Mouse (Mus musculus): ENCODE results near the gene Bbs9. TPM values are rescaled to one million over a fixed set of nuclear protein-coding genes. Genes with fewer than 3 reads are reported as not detected.

Bbs9 gene
- total RNA-seq, 2 experiments from 2014 or later = 5.0 to 5.3 TPM

- no peak for ATAC-seq (replicated peaks; ENCODE audit: low FRiP score, poor library complexity, severe bottlenecking)
These were observed 301.9 kb downstream of the Bbs9 start for GRCm38 (mm10) chr9:22777425-22777824.

GRCm38 (mm10) chr9:22779631-22780030 is 304.1 kb downstream of the Bbs9 start:
- no peak for ATAC-seq (replicated peaks; ENCODE audit: low FRiP score, poor library complexity, severe bottlenecking)

GRCm38 (mm10) chr9:22786006-22786405 is 310.5 kb downstream of the Bbs9 start:
- ATAC-seq (replicated peaks; ENCODE audit: low FRiP score, poor library complexity, severe bottlenecking) = no peak

- ATAC-seq (replicated peaks; ENCODE audit: low FRiP score, poor library complexity, severe bottlenecking) = no peak
These were observed 312.9 kb downstream of the Bbs9 start for GRCm38 (mm10) chr9:22788423-22788822.

- no peak for ATAC-seq (replicated peaks; ENCODE audit: low FRiP score, poor library complexity, severe bottlenecking)
These were observed 313.3 kb downstream of the Bbs9 start for GRCm38 (mm10) chr9:22788850-22789249.

GRCm38 (mm10) chr9:22789380-22790168 is 314.1 kb downstream of the Bbs9 start:
- no peak for ATAC-seq (replicated peaks; ENCODE audit: low FRiP score, poor library complexity, severe bottlenecking)

- ATAC-seq (replicated peaks; ENCODE audit: low FRiP score, poor library complexity, severe bottlenecking) = no peak
These were observed 315.7 kb downstream of the Bbs9 start for GRCm38 (mm10) chr9:22791208-22791607.

- ATAC-seq (replicated peaks; ENCODE audit: low FRiP score, poor library complexity, severe bottlenecking) = no peak
These were observed 316.2 kb downstream of the Bbs9 start for GRCm38 (mm10) chr9:22791750-22792149.

GRCm38 (mm10) chr9:22793698-22794097 is 318.2 kb downstream of the Bbs9 start:
- ATAC-seq (replicated peaks; ENCODE audit: low FRiP score, poor library complexity, severe bottlenecking) = no peak

GRCm38 (mm10) chr9:22800675-22801074 is 325.2 kb downstream of the Bbs9 start:
- no peak for ATAC-seq (replicated peaks; ENCODE audit: low FRiP score, poor library complexity, severe bottlenecking)

- ATAC-seq (replicated peaks; ENCODE audit: low FRiP score, poor library complexity, severe bottlenecking) = no peak
These were observed 330.5 kb downstream of the Bbs9 start for GRCm38 (mm10) chr9:22805981-22806380.

- ATAC-seq (replicated peaks; ENCODE audit: low FRiP score, poor library complexity, severe bottlenecking) = no peak
These were observed 331.0 kb downstream of the Bbs9 start for GRCm38 (mm10) chr9:22806494-22806893.

- ATAC-seq (replicated peaks; ENCODE audit: low FRiP score, poor library complexity, severe bottlenecking) = no peak
These were observed 332.2 kb downstream of the Bbs9 start for GRCm38 (mm10) chr9:22807693-22808092.

GRCm38 (mm10) chr9:22809621-22810126 is 334.2 kb downstream of the Bbs9 start:
- ATAC-seq (replicated peaks; ENCODE audit: low FRiP score, poor library complexity, severe bottlenecking) = no peak

GRCm38 (mm10) chr9:22810454-22810853 is 334.9 kb downstream of the Bbs9 start:
- ATAC-seq (replicated peaks; ENCODE audit: low FRiP score, poor library complexity, severe bottlenecking) = no peak

- no peak for ATAC-seq (replicated peaks; ENCODE audit: low FRiP score, poor library complexity, severe bottlenecking)
These were observed 336.4 kb downstream of the Bbs9 start for GRCm38 (mm10) chr9:22811931-22812330.

GRCm38 (mm10) chr9:22814407-22815092 is 339.0 kb downstream of the Bbs9 start:
- ATAC-seq (replicated peaks; ENCODE audit: low FRiP score, poor library complexity, severe bottlenecking) = no peak

- ATAC-seq (replicated peaks; ENCODE audit: low FRiP score, poor library complexity, severe bottlenecking) = no peak
These were observed 339.6 kb downstream of the Bbs9 start for GRCm38 (mm10) chr9:22815093-22815458.

GRCm38 (mm10) chr9:22819539-22819938 is 344.0 kb downstream of the Bbs9 start:
- no peak for ATAC-seq (replicated peaks; ENCODE audit: low FRiP score, poor library complexity, severe bottlenecking)

GRCm38 (mm10) chr9:22820646-22821185 is 345.2 kb downstream of the Bbs9 start:
- ATAC-seq (replicated peaks; ENCODE audit: low FRiP score, poor library complexity, severe bottlenecking) = no peak

- ATAC-seq (replicated peaks; ENCODE audit: low FRiP score, poor library complexity, severe bottlenecking) = no peak
These were observed 347.3 kb downstream of the Bbs9 start for GRCm38 (mm10) chr9:22822770-22823169.

Data from erythroblast, adult 5-6 weeks (primary cell).